Mouse (Mus musculus) heart, adult 2 months (tissue): ENCODE data around the gene Scfd2.
A peak's percentile ranks its signal among the peaks of the same experiment; 100 is the strongest.

ENCODE experiments used
- CTCF ChIP-seq: fragments of 200-600 bp; IDR thresholded peaks from 2 replicates; pipeline ENCODE4 v1.8.1; 2022; ENCODE audit warnings: antibody characterized with exemption, mild to moderate bottlenecking, moderate library complexity
- POLR2A ChIP-seq: fragments of 200-500 bp; IDR thresholded peaks from 2 replicates; pipeline ENCODE4 v1.6.1; 2011; ENCODE audit warnings: mild to moderate bottlenecking, low read depth, low read length, control low read depth; ENCODE audit not compliant: insufficient read depth

GRCm38 (mm10) chr5:74256705-74257104, 274.9 kb downstream of the Scfd2 start:
- TF ChIP-seq CTCF (no peak), POLR2A (0 out of 2 replicates have a peak, but pooled peaks have one; percentile 21)
